Mouse (Mus musculus): ENCODE results near the gene Ogg1. TPM values are rescaled to one million over a fixed set of nuclear protein-coding genes. Genes with fewer than 3 reads are reported as not detected.

The Ogg1 gene
- polyA plus RNA-seq, 1 experiment from 2014 or later = 9.0 TPM

- no peak for ATAC-seq (ENCODE audit: insufficient number of reproducible peaks, low FRiP score)
- no peak overlapping the region for H3K4me2 ChIP-seq
- H3K27ac ChIP-seq (ENCODE audit: poor library complexity, severe bottlenecking) = no peak overlapping the region
- H3K4me1 ChIP-seq (replicated peaks) = 0 out of 2 replicates have a peak, but pooled peaks cover 3% of the 10 kb centered on the region
- H3K27me3 ChIP-seq (replicated peaks) = 0 out of 2 replicates have a peak, but pooled peaks cover 3% of the 10 kb centered on the region
- no peaks in the 10 kb centered on the region for H3K36me3 ChIP-seq
- H3K4me3 ChIP-seq = no peak overlapping the region
- no peaks in the 10 kb centered on the region for H3K9me3 ChIP-seq (replicated peaks)
- H3K9ac ChIP-seq = no peak overlapping the region
Observed at GRCm38 (mm10) chr6:113350538-113350937, 23.8 kb downstream of the Ogg1 start.

DNA sequence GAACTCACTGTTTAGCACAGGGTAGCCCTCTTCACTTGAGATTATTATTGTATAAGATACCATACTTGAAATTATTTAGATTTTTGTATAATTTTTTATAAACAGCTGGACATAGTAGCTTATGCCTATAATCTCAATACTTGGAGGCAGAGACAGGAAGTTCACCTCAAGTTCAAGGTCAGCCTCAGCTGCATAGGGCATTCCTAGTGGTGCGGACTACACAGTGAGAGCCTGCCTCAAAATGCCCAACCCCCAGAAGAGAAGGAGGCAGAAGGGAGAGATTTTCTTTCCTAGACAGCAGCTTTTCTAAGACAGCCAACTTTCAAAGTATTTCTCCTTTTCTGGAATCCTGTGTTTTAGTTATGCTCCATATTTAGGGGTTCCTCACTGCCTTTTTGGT is 24.4 kb downstream of the Ogg1 start:
- H3K4me2 ChIP-seq = no peak overlapping the region
- no peak overlapping the region for H3K4me3 ChIP-seq
- H3K27me3 ChIP-seq (replicated peaks) = 0 out of 2 replicates have a peak, but pooled peaks cover 3% of the 10 kb centered on the region
- no peak for ATAC-seq (ENCODE audit: insufficient number of reproducible peaks, low FRiP score)
- no peaks in the 10 kb centered on the region for H3K9me3 ChIP-seq (replicated peaks)
- H3K27ac ChIP-seq (ENCODE audit: poor library complexity, severe bottlenecking) = no peak overlapping the region
- 0 out of 2 replicates have a peak, but pooled peaks cover 3% of the 10 kb centered on the region for H3K4me1 ChIP-seq (replicated peaks)
- no peak overlapping the region for H3K9ac ChIP-seq
- WGBS = 52% methylated on average over 1 of the region's 1 CpGs
- no peaks in the 10 kb centered on the region for H3K36me3 ChIP-seq

DNA sequence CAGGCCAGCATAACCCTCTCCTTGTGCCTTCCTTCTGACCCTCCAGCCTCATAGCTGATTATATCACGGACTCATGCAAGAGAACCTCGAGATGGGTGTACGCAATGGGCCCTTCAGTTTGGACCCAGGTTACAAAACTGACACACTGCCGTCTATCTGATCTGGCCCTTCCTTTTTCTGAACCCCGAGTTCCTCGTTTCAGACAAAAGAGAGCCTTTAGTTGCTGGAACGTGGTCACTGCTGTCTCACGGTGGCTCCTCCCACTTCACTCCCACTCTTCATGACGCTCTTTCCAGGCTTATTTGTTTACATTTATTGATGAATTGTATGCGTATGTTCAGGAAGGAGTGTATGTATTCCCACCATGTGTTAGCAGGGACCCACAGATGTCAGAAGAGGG is 24.9 kb downstream of the Ogg1 start:
- no peak overlapping the region for H3K4me3 ChIP-seq
- 66% methylated on average over 10 of the region's 10 CpGs for whole genome bisulfite sequencing
- no peaks in the 10 kb centered on the region for H3K36me3 ChIP-seq
- H3K27ac ChIP-seq (ENCODE audit: poor library complexity, severe bottlenecking) = no peak overlapping the region
- H3K9ac ChIP-seq = no peak overlapping the region
- ATAC-seq (ENCODE audit: insufficient number of reproducible peaks, low FRiP score) = no peak
- no peak overlapping the region for H3K4me2 ChIP-seq
- no peaks in the 10 kb centered on the region for H3K9me3 ChIP-seq (replicated peaks)
- H3K4me1 ChIP-seq (replicated peaks) = 0 out of 2 replicates have a peak, but pooled peaks cover 3% of the 10 kb centered on the region
- 0 out of 2 replicates have a peak, but pooled peaks cover 3% of the 10 kb centered on the region for H3K27me3 ChIP-seq (replicated peaks)

- no peak for ATAC-seq (ENCODE audit: insufficient number of reproducible peaks, low FRiP score)
Observed at GRCm38 (mm10) chr6:113352820-113353219, 26.0 kb downstream of the Ogg1 start.

GRCm38 (mm10) chr6:113353696-113354095 is 26.9 kb downstream of the Ogg1 start:
- H3K9me3 ChIP-seq (replicated peaks) = no peaks in the 10 kb centered on the region
- no peak overlapping the region for H3K9ac ChIP-seq
- no peak overlapping the region for H3K4me3 ChIP-seq
- H3K27me3 ChIP-seq (replicated peaks) = 0 out of 2 replicates have a peak, but pooled peaks cover 3% of the 10 kb centered on the region
- H3K4me1 ChIP-seq (replicated peaks) = 0 out of 2 replicates have a peak, but pooled peaks cover 3% of the 10 kb centered on the region
- no peak for ATAC-seq (ENCODE audit: insufficient number of reproducible peaks, low FRiP score)
- H3K4me2 ChIP-seq = no peak overlapping the region
- WGBS = 50% methylated on average over 3 of the region's 3 CpGs
- H3K36me3 ChIP-seq = no peaks in the 10 kb centered on the region
- no peak overlapping the region for H3K27ac ChIP-seq (ENCODE audit: poor library complexity, severe bottlenecking)

More at GRCm38 (mm10) chr6:113352820-113353219, 26.0 kb downstream of the Ogg1 start:
- Histone ChIP-seq H3K9me3 (replicated peaks) (no peaks in the 10 kb centered on the region), H3K4me3 (no peak overlapping the region), H3K36me3 (no peaks in the 10 kb centered on the region), H3K27me3 (replicated peaks) (0 out of 2 replicates have a peak, but pooled peaks cover 3% of the 10 kb centered on the region), H3K27ac (ENCODE audit: poor library complexity, severe bottlenecking) (no peak overlapping the region), H3K4me1 (replicated peaks) (0 out of 2 replicates have a peak, but pooled peaks cover 3% of the 10 kb centered on the region), H3K4me2 (no peak overlapping the region), H3K9ac (no peak overlapping the region)
- 73% methylated on average over 3 of the region's 3 CpGs for WGBS

DNA sequence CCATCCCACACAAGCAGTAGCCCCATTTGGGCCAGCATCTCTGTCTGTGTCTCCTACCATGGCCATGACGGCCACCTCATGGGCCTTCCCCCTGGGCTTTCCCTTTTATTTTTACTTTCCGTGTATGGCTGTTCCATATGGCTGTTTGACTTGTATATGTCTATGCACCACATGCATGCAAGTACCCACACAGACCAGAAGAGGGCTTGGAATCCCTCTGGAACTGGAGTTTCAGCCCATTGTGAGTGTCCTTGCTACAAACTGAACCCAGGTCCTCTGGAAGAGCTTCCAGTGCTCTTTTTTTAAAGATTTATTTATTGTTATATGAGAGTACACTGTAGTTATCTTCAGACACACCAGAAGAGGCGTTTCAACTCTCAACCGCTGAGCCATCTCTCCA is 34.7 kb downstream of the Ogg1 start:
- no peaks in the 10 kb centered on the region for H3K27me3 ChIP-seq (replicated peaks)
- ATAC-seq (ENCODE audit: insufficient number of reproducible peaks, low FRiP score) = no peak
- no peaks in the 10 kb centered on the region for H3K9me3 ChIP-seq (replicated peaks)
- no peaks in the 10 kb centered on the region for H3K4me1 ChIP-seq (replicated peaks)
- no peak overlapping the region for H3K4me2 ChIP-seq
- H3K4me3 ChIP-seq = no peak overlapping the region
- peaks cover 4% of the 10 kb centered on the region for H3K36me3 ChIP-seq
- no peak overlapping the region for H3K9ac ChIP-seq
- 67% methylated on average over 4 of the region's 4 CpGs for WGBS
- H3K27ac ChIP-seq (ENCODE audit: poor library complexity, severe bottlenecking) = no peak overlapping the region

DNA sequence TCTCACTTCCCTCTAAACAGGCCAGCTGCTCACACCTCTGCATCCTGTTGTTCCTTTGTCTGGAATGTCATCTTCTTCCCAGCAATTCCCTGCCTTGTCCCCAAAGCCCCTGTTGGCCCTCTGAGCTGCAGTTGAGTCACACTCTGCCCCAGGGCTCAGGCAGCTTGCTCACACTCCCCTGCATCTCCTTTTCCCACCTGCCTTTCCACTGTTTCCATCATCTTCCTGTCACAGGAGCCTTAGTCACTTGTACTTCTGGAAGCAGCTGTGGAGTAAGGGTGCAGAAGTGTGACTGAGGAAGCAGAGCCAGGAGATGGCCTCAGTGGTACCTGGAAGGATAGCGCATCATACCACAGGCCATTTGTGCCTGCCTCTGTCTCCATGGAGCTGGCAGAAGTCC is 35.5 kb downstream of the Ogg1 start:
- Histone ChIP-seq H3K27ac (ENCODE audit: poor library complexity, severe bottlenecking) (no peak overlapping the region), H3K4me1 (replicated peaks) (no peaks in the 10 kb centered on the region), H3K27me3 (replicated peaks) (no peaks in the 10 kb centered on the region), H3K4me2 (no peak overlapping the region), H3K9me3 (replicated peaks) (no peaks in the 10 kb centered on the region), H3K4me3 (no peak overlapping the region), H3K36me3 (peaks cover 11% of the 10 kb centered on the region), H3K9ac (no peak overlapping the region)
- 84% methylated on average over 1 of the region's 1 CpGs for WGBS
- ATAC-seq (ENCODE audit: insufficient number of reproducible peaks, low FRiP score) = no peak

- Histone ChIP-seq H3K27me3 (replicated peaks) (no peaks in the 10 kb centered on the region), H3K27ac (ENCODE audit: poor library complexity, severe bottlenecking) (no peak overlapping the region), H3K9me3 (replicated peaks) (no peaks in the 10 kb centered on the region), H3K4me2 (no peak overlapping the region), H3K4me1 (replicated peaks) (no peaks in the 10 kb centered on the region), H3K4me3 (no peak overlapping the region), H3K36me3 (peaks cover 30% of the 10 kb centered on the region), H3K9ac (no peak overlapping the region)
- no peak for ATAC-seq (ENCODE audit: insufficient number of reproducible peaks, low FRiP score)
- WGBS = 62% methylated on average over 8 of the region's 8 CpGs
Observed at GRCm38 (mm10) chr6:113364518-113365135, 37.9 kb downstream of the Ogg1 start.

DNA sequence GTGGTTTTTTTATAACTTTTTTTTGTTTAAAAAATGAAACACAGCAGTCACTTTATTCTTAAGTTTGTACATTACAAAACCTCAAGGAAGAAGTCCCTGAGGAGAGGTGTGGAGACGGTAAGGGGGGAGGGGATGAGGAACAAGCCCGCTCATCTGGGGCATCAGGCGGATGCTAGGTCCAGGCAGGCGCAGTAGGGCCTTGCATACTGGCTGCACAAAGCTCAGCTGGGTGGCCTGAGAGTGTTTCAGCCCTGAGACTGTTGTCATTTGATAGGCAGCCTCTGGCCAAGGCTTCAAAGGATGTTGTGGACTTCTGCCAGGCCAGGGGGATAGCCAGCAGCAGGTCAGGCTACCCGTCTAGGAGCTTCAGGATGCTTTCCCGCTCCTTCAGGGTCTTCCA is 39.9 kb downstream of the Ogg1 start:
- 88% methylated on average over 6 of the region's 6 CpGs for WGBS
- ATAC-seq (ENCODE audit: insufficient number of reproducible peaks, low FRiP score) = no peak
- no peak overlapping the region for H3K9ac ChIP-seq
- H3K4me2 ChIP-seq = no peak overlapping the region
- no peak overlapping the region for H3K27ac ChIP-seq (ENCODE audit: poor library complexity, severe bottlenecking)
- no peaks in the 10 kb centered on the region for H3K4me1 ChIP-seq (replicated peaks)
- no peak overlapping the region for H3K4me3 ChIP-seq
- peaks cover 50% of the 10 kb centered on the region for H3K36me3 ChIP-seq
- no peaks in the 10 kb centered on the region for H3K27me3 ChIP-seq (replicated peaks)
- no peaks in the 10 kb centered on the region for H3K9me3 ChIP-seq (replicated peaks)

DNA sequence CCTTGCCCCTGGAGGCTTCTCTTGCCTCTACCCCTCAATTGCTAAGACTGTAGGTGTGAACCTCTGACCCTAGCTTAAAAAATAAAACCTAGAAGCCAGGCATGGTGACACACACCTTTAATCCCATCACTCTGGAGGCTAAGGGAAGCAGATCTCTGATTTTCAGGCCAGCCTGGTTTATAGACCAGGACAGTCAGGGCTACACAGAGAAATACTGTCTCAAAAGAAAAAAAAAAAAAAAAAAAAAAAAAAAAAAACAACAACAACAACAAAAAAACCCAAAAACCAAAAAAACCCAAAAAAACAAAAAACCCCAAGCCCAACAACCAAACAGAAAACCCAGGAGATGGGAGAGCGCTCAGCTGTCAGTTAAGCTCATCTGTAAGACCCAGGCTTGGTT is 40.8 kb downstream of the Ogg1 start:
- Histone ChIP-seq H3K36me3 (peaks cover 59% of the 10 kb centered on the region), H3K9ac (no peak overlapping the region), H3K9me3 (replicated peaks) (no peaks in the 10 kb centered on the region), H3K4me3 (no peak overlapping the region), H3K27ac (ENCODE audit: poor library complexity, severe bottlenecking) (no peak overlapping the region), H3K27me3 (replicated peaks) (no peaks in the 10 kb centered on the region), H3K4me2 (no peak overlapping the region), H3K4me1 (replicated peaks) (no peaks in the 10 kb centered on the region)
- WGBS = 94% methylated on average over 1 of the region's 1 CpGs
- ATAC-seq (ENCODE audit: insufficient number of reproducible peaks, low FRiP score) = no peak

DNA sequence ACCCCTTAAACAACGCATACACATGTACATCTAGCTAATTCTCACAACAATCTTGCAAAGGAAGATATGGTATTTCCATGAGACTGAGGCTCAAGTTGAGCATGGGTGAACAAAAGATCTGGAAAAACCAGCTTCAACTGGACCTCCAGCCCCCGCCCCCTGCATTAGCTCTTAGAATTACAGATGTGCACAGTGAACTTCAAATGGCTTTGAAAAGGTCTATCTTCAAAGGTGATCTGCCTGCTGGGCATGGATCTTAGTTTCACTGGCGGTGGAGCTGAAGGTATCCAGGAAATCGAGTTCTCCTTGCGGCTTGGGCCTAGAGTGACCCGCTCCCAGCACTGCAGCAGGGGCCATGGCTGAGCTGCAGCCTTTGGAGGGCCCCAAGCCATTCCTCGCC is 41.4 kb downstream of the Ogg1 start:
- ATAC-seq (ENCODE audit: insufficient number of reproducible peaks, low FRiP score) = no peak
- H3K36me3 ChIP-seq = peaks cover 65% of the 10 kb centered on the region
- no peaks in the 10 kb centered on the region for H3K9me3 ChIP-seq (replicated peaks)
- no peak overlapping the region for H3K4me3 ChIP-seq
- no peak overlapping the region for H3K27ac ChIP-seq (ENCODE audit: poor library complexity, severe bottlenecking)
- no peak overlapping the region for H3K9ac ChIP-seq
- H3K27me3 ChIP-seq (replicated peaks) = no peaks in the 10 kb centered on the region
- no peaks in the 10 kb centered on the region for H3K4me1 ChIP-seq (replicated peaks)
- no peak overlapping the region for H3K4me2 ChIP-seq
- 89% methylated on average over 7 of the region's 7 CpGs for WGBS

GRCm38 (mm10) chr6:113368577-113368976 is 41.8 kb downstream of the Ogg1 start:
- Histone ChIP-seq H3K9me3 (replicated peaks) (no peaks in the 10 kb centered on the region), H3K27ac (ENCODE audit: poor library complexity, severe bottlenecking) (no peak overlapping the region), H3K27me3 (replicated peaks) (no peaks in the 10 kb centered on the region), H3K9ac (no peak overlapping the region), H3K4me3 (no peak overlapping the region), H3K36me3 (peaks cover 69% of the 10 kb centered on the region), H3K4me1 (replicated peaks) (no peaks in the 10 kb centered on the region), H3K4me2 (no peak overlapping the region)
- ATAC-seq (ENCODE audit: insufficient number of reproducible peaks, low FRiP score) = no peak
- WGBS = 80% methylated on average over 5 of the region's 5 CpGs

Measured in heart, embryonic 12.5 days (tissue).